Mouse (Mus musculus) heart, embryonic 14.5 days (tissue): ENCODE data around the gene Mapk9. TPM values are rescaled to one million over a fixed set of nuclear protein-coding genes. Genes with fewer than 3 reads are reported as not detected.

Experiments used
- ATAC-seq: fragments of 200-750 bp; cut with Nextera tagmentation; 2 replicates; pipeline ENCODE4 v1.8.0; 2017; ENCODE audit warnings: low read depth, moderate TSS enrichment; ENCODE audit not compliant: insufficient number of reproducible peaks, insufficient read depth, low FRiP score
- H3K27ac ChIP-seq, 2 experiments: fragments of 200-500 bp in 1 of 2; fragments of 300-500 bp in 1 of 2; sonication (generic) in 1 of 2; replicated peaks in 1 of 2; 2 replicates each; pipeline ENCODE4 v1.5.1; 2012 to 2014; ENCODE audit warnings: low read depth in 2 of 2, low read length in 2 of 2, control low read depth in 1 of 2, mild to moderate bottlenecking in 1 of 2, mixed read lengths in 1 of 2; ENCODE audit not compliant: control insufficient read depth in 1 of 2, insufficient read depth in 1 of 2
- H3K27me3 ChIP-seq: fragments of 300-500 bp; sonication (generic); 2 replicates; pipeline ENCODE4 v1.6.1; 2014; ENCODE audit warnings: mild to moderate bottlenecking, low read length, control low read depth; ENCODE audit not compliant: control insufficient read depth, insufficient read depth
- H3K36me3 ChIP-seq: fragments of 300-500 bp; sonication (generic); 2 replicates; pipeline ENCODE4 v1.6.1; 2014; ENCODE audit warnings: mild to moderate bottlenecking, control low read depth, low read length, mixed read lengths; ENCODE audit not compliant: control insufficient read depth, insufficient read depth
- H3K4me1 ChIP-seq, 2 experiments: fragments of 200-500 bp in 1 of 2; fragments of 300-500 bp in 1 of 2; sonication (generic) in 1 of 2; 2 replicates each; pipeline ENCODE4 v1.6.1; 2012 to 2014; ENCODE audit warnings: low read length in 2 of 2, control low read depth in 1 of 2, mixed read lengths in 1 of 2; ENCODE audit not compliant: control insufficient read depth in 2 of 2, insufficient read depth in 2 of 2
- H3K4me2 ChIP-seq: fragments of 300-500 bp; sonication (generic); 2 replicates; pipeline ENCODE4 v1.6.1; 2014; ENCODE audit warnings: mild to moderate bottlenecking, low read length
- H3K4me3 ChIP-seq, 2 experiments: fragments of 200-500 bp in 1 of 2; fragments of 300-500 bp in 1 of 2; sonication (generic) in 1 of 2; 2 replicates each; pipeline ENCODE4 v1.5.1; 2012 to 2014; ENCODE audit warnings: low read length in 2 of 2, mild to moderate bottlenecking in 2 of 2, control low read depth in 1 of 2, low read depth in 1 of 2, moderate library complexity in 1 of 2; ENCODE audit not compliant: control insufficient read depth in 1 of 2, insufficient read depth in 1 of 2
- H3K9ac ChIP-seq: fragments of 300-500 bp; sonication (generic); 2 replicates; pipeline ENCODE4 v1.6.1; 2014; ENCODE audit warnings: mild to moderate bottlenecking, low read length
- H3K9me3 ChIP-seq: fragments of 300-500 bp; sonication (generic); 2 replicates; pipeline ENCODE4 v1.6.1; 2016; ENCODE audit warnings: low read length, control low read depth; ENCODE audit not compliant: control insufficient read depth
- WGBS: fragments of 180-500 bp; shearing (Covaris S2); extraction: QIAGEN DNeasy Blood & Tissue Kit; methylation state at CpG from one replicate; pipeline ENCODE4 v1.1.7; 2014; 5-methylcytosine and 5-hydroxymethylcytosine counted together
- polyA plus RNA-seq: library from polyadenylated mRNA; unstranded; fragments of >200 nt; fragmentation: Nextera tagmentation; extraction: Ambion mirVana; gene quantifications from 2 replicates; pipeline ENCODE4 v1.2.1, GENCODE M21; 2014

Mapk9 gene
- polyA plus RNA-seq, 1 experiment from 2014 or later: 39.2 TPM

DNA sequence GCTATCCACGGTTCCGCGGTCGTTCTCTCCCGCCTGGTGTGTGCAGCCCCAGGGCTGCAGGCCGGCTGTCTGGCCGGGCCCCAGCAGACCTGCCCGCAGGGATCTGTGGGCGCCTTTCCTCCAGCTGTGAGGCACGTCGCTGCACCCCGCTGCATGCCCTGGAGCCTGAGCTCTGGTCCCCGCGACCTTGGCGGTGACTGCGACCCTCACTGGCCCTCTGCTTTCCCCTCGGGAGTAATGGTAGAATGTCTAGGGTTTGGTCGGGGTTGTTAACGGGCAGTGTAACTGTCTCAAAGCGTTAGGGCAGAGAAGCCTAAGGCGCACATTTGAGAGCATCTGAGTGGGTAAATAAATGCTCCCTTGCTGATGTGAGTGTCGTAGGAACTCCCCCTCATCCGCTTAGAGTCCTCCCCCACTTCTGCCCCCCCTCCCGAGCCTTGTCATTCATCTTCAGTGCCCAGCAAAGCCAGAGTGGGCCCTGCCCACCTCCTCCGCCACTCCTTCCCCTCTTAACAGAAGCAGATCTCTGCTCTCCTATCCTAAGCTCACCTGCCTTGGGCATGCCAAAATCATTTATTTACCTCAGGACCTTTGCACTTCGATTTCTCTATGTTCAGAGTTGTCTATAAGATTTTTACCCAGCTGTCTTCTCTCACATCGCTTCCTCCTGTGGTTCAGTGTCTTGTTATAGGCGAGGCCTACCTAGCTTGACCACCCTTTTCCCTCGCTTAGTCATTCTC is 690 bp downstream of the Mapk9 start:
- no peak for ATAC-seq

DNA sequence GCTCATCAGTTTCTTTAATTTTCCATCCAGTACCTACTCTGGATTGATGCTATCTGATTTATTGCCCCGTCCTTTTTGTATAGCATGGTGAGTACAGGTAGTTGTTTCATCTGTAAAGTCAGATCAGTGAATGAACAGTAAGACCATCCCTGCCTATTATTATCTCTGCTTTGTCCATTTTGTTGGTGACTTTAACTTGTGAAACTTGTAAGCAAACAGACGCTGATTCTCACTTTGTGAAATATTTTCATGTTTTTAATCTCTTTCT is 1.2 kb downstream of the Mapk9 start:
- no peak for ATAC-seq

More for the DNA sequence above, 690 bp downstream of the Mapk9 start:
- H3K4me2 ChIP-seq: peak overlapping the region; percentile 85
- no peaks in the 10 kb centered on the region for H3K27me3 ChIP-seq
- H3K27ac ChIP-seq: peak overlapping the region; percentile 72 to 86
- peaks cover 13 to 24% of the 10 kb centered on the region in 2 experiments for H3K4me1 ChIP-seq
- WGBS: 8% methylated on average over 29 of the region's 29 CpGs
- peaks cover 7% of the 10 kb centered on the region for H3K36me3 ChIP-seq
- peak overlapping the region; percentile 84 to 86 for H3K4me3 ChIP-seq
- H3K9ac ChIP-seq: peak overlapping the region; percentile 90
- no peaks in the 10 kb centered on the region for H3K9me3 ChIP-seq

DNA sequence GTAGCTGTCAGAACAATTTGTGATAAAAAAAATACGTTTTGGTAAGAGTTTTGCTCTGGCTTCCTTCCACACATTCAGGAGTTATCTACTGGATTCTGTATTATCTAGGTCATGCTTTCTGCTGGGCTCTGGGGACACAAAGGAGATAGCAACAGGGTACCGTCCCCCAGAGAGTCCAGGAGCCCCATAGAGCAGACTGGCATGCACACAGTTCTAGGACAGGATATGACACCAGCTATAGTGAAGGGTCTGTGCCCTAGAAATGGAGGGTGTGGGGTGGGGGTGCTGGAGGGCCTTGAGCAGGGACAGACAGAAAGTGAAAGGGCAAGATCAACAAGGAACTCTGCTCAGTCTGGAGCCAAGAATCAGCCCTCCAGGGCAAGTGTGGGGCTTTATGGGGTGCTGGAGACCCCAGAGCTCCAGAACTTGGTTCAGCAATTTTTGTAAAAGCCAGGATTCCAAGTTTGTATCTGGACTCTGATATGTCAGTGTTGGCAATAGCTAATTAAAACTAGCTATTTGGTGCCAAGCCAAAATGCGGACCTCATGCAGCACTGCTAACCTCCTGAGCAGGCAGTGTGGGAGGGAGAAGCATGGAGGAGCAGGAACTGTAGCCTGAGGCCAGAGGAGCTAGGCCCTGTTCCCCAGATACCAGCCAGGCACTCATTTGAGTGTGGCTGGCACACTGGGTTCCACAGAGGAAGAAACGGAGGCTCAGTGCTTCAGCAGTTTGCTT is 1.7 kb downstream of the Mapk9 start:
- ATAC-seq: no peak

More for the DNA sequence above, 1.2 kb downstream of the Mapk9 start:
- peaks cover 7% of the 10 kb centered on the region for H3K36me3 ChIP-seq
- H3K9me3 ChIP-seq: no peaks in the 10 kb centered on the region
- peak overlapping the region; percentile 90 for H3K9ac ChIP-seq
- no peaks in the 10 kb centered on the region for H3K27me3 ChIP-seq
- 40% methylated on average over 2 of the region's 2 CpGs for WGBS
- peaks cover 13 to 24% of the 10 kb centered on the region in 2 experiments for H3K4me1 ChIP-seq
- H3K4me3 ChIP-seq: peak overlapping the region; percentile 84 to 86; a peak in 3 of 4 replicates
- peak overlapping the region in 1 of 2 experiments; percentile 86; a peak in 2 of 4 replicates for H3K27ac ChIP-seq
- peak overlapping the region; percentile 85 for H3K4me2 ChIP-seq

DNA sequence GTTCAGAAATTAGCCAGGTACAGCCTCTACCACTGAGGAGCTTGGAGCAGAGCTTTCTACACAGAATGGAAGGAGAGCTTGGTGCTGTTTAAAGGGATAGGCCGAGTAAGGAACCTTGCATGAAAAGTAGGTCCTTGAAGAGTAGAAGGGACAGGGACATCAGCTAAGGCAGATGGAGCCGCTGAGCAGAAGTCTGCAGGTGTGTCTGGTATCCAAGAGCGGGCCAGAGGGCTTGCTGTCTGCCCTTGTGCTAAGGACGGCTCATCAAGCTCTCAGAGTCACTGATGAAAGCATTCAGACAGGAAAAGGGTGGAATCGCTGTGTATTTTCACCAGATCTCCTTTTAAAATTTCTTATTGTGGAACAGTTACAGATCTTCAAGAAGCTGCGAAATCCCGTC is 3.8 kb downstream of the Mapk9 start:
- Histone ChIP-seq H3K4me3 (no peak overlapping the region), H3K9me3 (no peaks in the 10 kb centered on the region), H3K27ac (no peak overlapping the region), H3K36me3 (peaks cover 21% of the 10 kb centered on the region), H3K27me3 (no peaks in the 10 kb centered on the region), H3K4me1 (peaks cover 13 to 24% of the 10 kb centered on the region in 2 experiments), H3K4me2 (no peak overlapping the region), H3K9ac (no peak overlapping the region)
- WGBS: 88% methylated on average over 7 of the region's 7 CpGs
- ATAC-seq: no peak

More for the DNA sequence above, 1.7 kb downstream of the Mapk9 start:
- peak overlapping the region; percentile 90; the same call in 1 of the 2 replicates for H3K9ac ChIP-seq
- H3K4me1 ChIP-seq: peaks cover 13 to 24% of the 10 kb centered on the region in 2 experiments
- H3K4me2 ChIP-seq: peak overlapping the region; percentile 85
- H3K27me3 ChIP-seq: no peaks in the 10 kb centered on the region
- H3K36me3 ChIP-seq: peaks cover 7% of the 10 kb centered on the region
- peak overlapping the region in 1 of 2 experiments; percentile 86; a peak in 2 of 4 replicates for H3K4me3 ChIP-seq
- 29% methylated on average over 4 of the region's 4 CpGs for whole genome bisulfite sequencing
- H3K9me3 ChIP-seq: no peaks in the 10 kb centered on the region
- H3K27ac ChIP-seq: peak overlapping the region; percentile 20 to 35; a peak in 3 of 4 replicates

DNA sequence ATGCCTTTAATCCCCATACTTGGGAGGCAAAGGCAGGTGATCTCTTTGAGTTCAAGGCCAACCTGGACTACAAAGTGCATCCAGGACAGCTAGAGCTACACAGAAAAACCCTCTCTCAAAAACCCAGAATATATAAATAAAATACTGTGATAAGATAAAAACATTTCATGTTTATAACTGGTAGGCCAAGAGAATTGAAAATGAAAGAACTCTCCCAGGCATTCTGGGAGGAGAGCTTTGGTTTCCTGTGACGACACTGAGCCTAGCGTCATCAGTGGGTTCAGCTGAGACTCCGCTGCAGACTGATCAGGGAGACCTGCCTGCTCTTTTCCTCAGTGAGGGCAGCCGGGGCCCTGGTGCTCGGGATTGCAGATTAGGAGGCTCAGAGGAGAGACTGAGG is 8.6 kb downstream of the Mapk9 start:
- H3K9ac ChIP-seq: no peak overlapping the region
- no peak for ATAC-seq
- H3K27me3 ChIP-seq: no peaks in the 10 kb centered on the region
- 79% methylated on average over 5 of the region's 5 CpGs for WGBS
- no peak overlapping the region for H3K27ac ChIP-seq
- peaks cover 33% of the 10 kb centered on the region for H3K36me3 ChIP-seq
- no peak overlapping the region for H3K4me3 ChIP-seq
- no peak overlapping the region for H3K4me2 ChIP-seq
- no peaks in the 10 kb centered on the region for H3K9me3 ChIP-seq
- no peaks in the 10 kb centered on the region for H3K4me1 ChIP-seq

DNA sequence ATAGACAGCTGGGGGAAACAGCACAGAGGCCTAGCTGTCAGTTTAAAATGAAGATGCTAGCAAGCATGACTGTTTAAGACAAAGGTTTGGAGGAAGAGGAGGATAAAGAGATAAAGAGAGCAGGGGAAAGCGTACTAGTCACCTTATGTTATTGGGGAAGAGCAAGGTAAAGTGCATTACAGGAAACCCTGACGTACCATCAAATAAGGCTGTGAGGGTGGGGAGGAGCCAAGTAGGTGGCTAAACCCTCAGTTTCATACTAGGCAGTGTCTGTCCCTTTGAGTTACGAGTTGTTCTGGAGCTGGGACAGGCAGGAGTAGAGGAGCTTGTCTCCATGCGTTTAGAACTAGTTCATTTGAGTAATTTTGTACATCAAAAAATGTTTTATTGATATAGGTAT is 14.6 kb downstream of the Mapk9 start:
- whole genome bisulfite sequencing: 89% methylated on average over 4 of the region's 4 CpGs
- no peaks in the 10 kb centered on the region for H3K4me1 ChIP-seq
- H3K9ac ChIP-seq: no peak overlapping the region

DNA sequence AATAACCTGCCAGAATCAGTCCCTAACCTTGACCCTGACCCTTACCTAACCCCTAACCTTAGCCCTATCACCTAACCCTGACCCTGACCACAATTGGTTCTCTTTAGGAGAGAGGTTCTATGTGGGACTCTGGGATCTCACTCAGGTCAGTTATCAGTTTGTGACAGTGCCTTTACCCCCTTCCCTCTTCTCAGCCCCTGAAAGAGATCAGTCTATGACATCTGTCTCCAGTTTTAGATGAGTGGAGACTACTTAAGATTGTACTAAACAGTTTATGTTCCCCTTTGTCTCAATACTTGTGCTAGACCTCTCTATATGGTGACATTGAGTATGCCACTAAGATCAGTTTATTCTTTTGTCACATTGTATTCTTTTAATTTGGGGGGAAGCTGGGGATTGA is 17.4 kb downstream of the Mapk9 start:
- Histone ChIP-seq H3K27me3 (no peaks in the 10 kb centered on the region), H3K4me2 (no peak overlapping the region), H3K9ac (no peak overlapping the region), H3K27ac (no peak overlapping the region), H3K4me1 (no peaks in the 10 kb centered on the region), H3K36me3 (peaks cover 32% of the 10 kb centered on the region), H3K9me3 (no peaks in the 10 kb centered on the region), H3K4me3 (no peak overlapping the region)
- ATAC-seq: no peak

More for the DNA sequence above, 14.6 kb downstream of the Mapk9 start:
- ATAC-seq: no peak
- Histone ChIP-seq H3K27me3 (no peaks in the 10 kb centered on the region), H3K27ac (no peak overlapping the region), H3K4me2 (no peak overlapping the region), H3K36me3 (peaks cover 26% of the 10 kb centered on the region), H3K9me3 (no peaks in the 10 kb centered on the region), H3K4me3 (no peak overlapping the region)
